Mouse (Mus musculus) heart, postnatal 4 days (tissue): ENCODE measurements around the gene Polq. TPM values are rescaled to one million over a fixed set of nuclear protein-coding genes. Genes with fewer than 3 reads are reported as not detected.
"Not testable (repeated sequence)": the region's sequence is repeated elsewhere in the genome, so short reads cannot be mapped to it uniquely, and the experiment has no call there.

ENCODE experiments used
- DNase-seq: peaks from one replicate; pipeline ENCODE4 v3.0.0; 2021
- total RNA-seq, 2 experiments: library from RNA; stranded (reverse); gene quantifications; 2 replicates each; pipeline ENCODE4 v1.2.3; 2021

Gene Polq
- total RNA-seq, 2 experiments from 2014 or later, result 7.0 to 7.4 TPM

GRCm38 (mm10) chr16:37108763-37109162, 97.2 kb downstream of the Polq start:
- DNase-seq, result no peak

- DNase-seq, result peak; percentile 51
Measured at GRCm38 (mm10) chr16:37109285-37109684, 97.7 kb downstream of the Polq start.

GRCm38 (mm10) chr16:37125190-37125589, 113.6 kb downstream of the Polq start:
- DNase-seq, result not testable (repeated sequence)

Other genes starting within 250 kb of the Polq start
- 1 to 10 TPM; 2.1 to 3.5 TPM for gene Slc15a2, start 226.8 kb upstream of the Polq start, total RNA-seq
- gene Iqcb1, start 183.4 kb upstream of the Polq start, total RNA-seq, result 10 to 100 TPM; 14.7 to 17.2 TPM
- 1 to 10 TPM; 1.1 to 1.5 TPM for gene Eaf2, start 136.8 kb upstream of the Polq start, total RNA-seq
- gene Golgb1, start 136.6 kb upstream of the Polq start, total RNA-seq, result 10 to 100 TPM; 31.8 to 36.7 TPM
- 1 to 10 TPM; 7.0 to 7.1 TPM for gene Hcls1, start 76.8 kb upstream of the Polq start, total RNA-seq
- gene Fbxo40, start 21.3 kb upstream of the Polq start, total RNA-seq, result 10 to 100 TPM; 85.0 to 86.7 TPM